Mouse (Mus musculus) heart, embryonic 11.5 days (tissue): ENCODE measurements around the gene Tff2. TPM values are rescaled to one million over a fixed set of nuclear protein-coding genes. Genes with fewer than 3 reads are reported as not detected.

Source experiments
- ATAC-seq: fragments of 200-750 bp; cut with Nextera tagmentation; replicated peaks from 2 replicates; pipeline ENCODE4 v1.8.0; 2017; ENCODE audit warnings: moderate library complexity; ENCODE audit not compliant: insufficient number of reproducible peaks, low FRiP score, low TSS enrichment
- H3K27ac ChIP-seq: fragments of 300-500 bp; sonication (generic); 2 replicates; pipeline ENCODE4 v1.5.1; 2014; ENCODE audit warnings: mild to moderate bottlenecking, low read depth, low read length
- H3K27me3 ChIP-seq: fragments of 300-500 bp; sonication (generic); 2 replicates; pipeline ENCODE4 v1.6.1; 2014; ENCODE audit warnings: mild to moderate bottlenecking, low read length, mixed read lengths; ENCODE audit not compliant: control insufficient read depth, insufficient read depth
- H3K36me3 ChIP-seq: fragments of 300-500 bp; sonication (generic); 2 replicates; pipeline ENCODE4 v1.6.1; 2014; ENCODE audit warnings: mild to moderate bottlenecking, low read length, moderate library complexity, mixed read lengths; ENCODE audit not compliant: control insufficient read depth, insufficient read depth
- H3K4me1 ChIP-seq: fragments of 300-500 bp; sonication (generic); 2 replicates; pipeline ENCODE4 v1.6.1; 2014; ENCODE audit warnings: low read length; ENCODE audit not compliant: control insufficient read depth, insufficient read depth
- H3K4me2 ChIP-seq: fragments of 300-500 bp; sonication (generic); 2 replicates; pipeline ENCODE4 v1.6.1; 2014; ENCODE audit warnings: mild to moderate bottlenecking, moderate library complexity
- H3K4me3 ChIP-seq: fragments of 300-500 bp; sonication (generic); 2 replicates; pipeline ENCODE4 v1.5.1; 2014; ENCODE audit warnings: low read depth, low read length
- H3K9ac ChIP-seq: fragments of 300-500 bp; sonication (generic); 2 replicates; pipeline ENCODE4 v1.6.1; 2014; ENCODE audit warnings: mild to moderate bottlenecking, low read depth, low read length, moderate library complexity
- H3K9me3 ChIP-seq: fragments of 300-500 bp; sonication (generic); replicated peaks from 2 replicates; pipeline ENCODE4 v1.6.1; 2016; ENCODE audit warnings: low read length; ENCODE audit not compliant: control insufficient read depth
- WGBS: fragments of 180-500 bp; shearing (Covaris S2); extraction: QIAGEN DNeasy Blood & Tissue Kit; methylation state at CpG from one replicate; pipeline ENCODE4 v1.1.7; 2014; ENCODE audit not compliant: insufficient replicate concordance; 5-methylcytosine and 5-hydroxymethylcytosine counted together
- polyA plus RNA-seq: library from polyadenylated mRNA; unstranded; fragments of >200 nt; fragmentation: Nextera tagmentation; extraction: Ambion mirVana; gene quantifications from 2 replicates; pipeline ENCODE4 v1.2.1, GENCODE M21; 2014

The Tff2 gene
- polyA plus RNA-seq = not detected in 2 replicates

- no peak within 1 kb of the TSS for H3K9ac ChIP-seq
- H3K9me3 ChIP-seq = no peaks in the 10 kb centered on the region
- no peaks in the 10 kb centered on the region for H3K36me3 ChIP-seq
- no peak within 1 kb of the TSS for H3K4me3 ChIP-seq
- H3K27ac ChIP-seq = no peak within 1 kb of the TSS
- WGBS = 63% methylated on average over 15 of the region's 15 CpGs
- no peak within 1 kb of the TSS for H3K4me2 ChIP-seq
- ATAC-seq = no peak
- no peaks in the 10 kb centered on the region for H3K27me3 ChIP-seq
- no peaks in the 10 kb centered on the region for H3K4me1 ChIP-seq
Observed at GRCm38 (mm10) chr17:31144040-31145037, at the start of gene Tff2. TSS of gene Tff2 (minus strand) at chr17:31144282.

GRCm38 (mm10) chr17:31193360-31193759 lies 49.3 kb upstream of the Tff2 start:
- no peak for ATAC-seq
- Histone ChIP-seq H3K36me3 (no peaks in the 10 kb centered on the region), H3K27ac (no peak overlapping the region), H3K9ac (no peak overlapping the region), H3K9me3 (no peaks in the 10 kb centered on the region), H3K4me1 (no peaks in the 10 kb centered on the region), H3K4me2 (no peak overlapping the region), H3K27me3 (peaks cover 3% of the 10 kb centered on the region; the same call in 1 of the 2 replicates), H3K4me3 (no peak overlapping the region)
- WGBS = 79% methylated on average over 9 of the region's 9 CpGs

- Histone ChIP-seq H3K9ac (no peak overlapping the region), H3K9me3 (no peaks in the 10 kb centered on the region), H3K4me3 (no peak overlapping the region), H3K36me3 (no peaks in the 10 kb centered on the region), H3K27me3 (peaks cover 3% of the 10 kb centered on the region; the same call in 1 of the 2 replicates), H3K4me1 (no peaks in the 10 kb centered on the region), H3K27ac (no peak overlapping the region), H3K4me2 (no peak overlapping the region)
- WGBS = 60% methylated on average over 2 of the region's 2 CpGs
- no peak for ATAC-seq
Observed at GRCm38 (mm10) chr17:31192663-31193062, 48.6 kb upstream of the Tff2 start.

GRCm38 (mm10) chr17:31191825-31192224 lies 47.7 kb upstream of the Tff2 start:
- Histone ChIP-seq H3K36me3 (no peaks in the 10 kb centered on the region), H3K4me2 (no peak overlapping the region), H3K27me3 (peaks cover 3% of the 10 kb centered on the region; the same call in 1 of the 2 replicates), H3K4me1 (no peaks in the 10 kb centered on the region), H3K9me3 (no peaks in the 10 kb centered on the region), H3K4me3 (no peak overlapping the region), H3K27ac (no peak overlapping the region), H3K9ac (no peak overlapping the region)
- no peak for ATAC-seq
- WGBS = 80% methylated on average over 8 of the region's 8 CpGs

GRCm38 (mm10) chr17:31187370-31187769 lies 43.3 kb upstream of the Tff2 start:
- H3K27ac ChIP-seq = no peak overlapping the region
- H3K9ac ChIP-seq = no peak overlapping the region
- H3K27me3 ChIP-seq = peaks cover 3% of the 10 kb centered on the region; the same call in 1 of the 2 replicates
- H3K4me3 ChIP-seq = no peak overlapping the region
- no peaks in the 10 kb centered on the region for H3K9me3 ChIP-seq
- H3K4me1 ChIP-seq = no peaks in the 10 kb centered on the region
- no peak overlapping the region for H3K4me2 ChIP-seq
- no peak for ATAC-seq
- 19% methylated on average over 4 of the region's 4 CpGs for WGBS
- H3K36me3 ChIP-seq = no peaks in the 10 kb centered on the region

- Histone ChIP-seq H3K9me3 (no peaks in the 10 kb centered on the region), H3K4me3 (no peak overlapping the region)
- 70% methylated on average over 12 of the region's 12 CpGs for WGBS
Observed at GRCm38 (mm10) chr17:31184269-31184990, 40.3 kb upstream of the Tff2 start.

GRCm38 (mm10) chr17:31183180-31183974 lies 39.3 kb upstream of the Tff2 start:
- no peak overlapping the region for H3K4me3 ChIP-seq
- no peak overlapping the region for H3K4me2 ChIP-seq
- no peak for ATAC-seq
- H3K9ac ChIP-seq = no peak overlapping the region
- H3K4me1 ChIP-seq = no peaks in the 10 kb centered on the region
- no peaks in the 10 kb centered on the region for H3K36me3 ChIP-seq
- no peak overlapping the region for H3K27ac ChIP-seq
- WGBS = 69% methylated on average over 12 of the region's 12 CpGs
- H3K9me3 ChIP-seq = no peaks in the 10 kb centered on the region
- H3K27me3 ChIP-seq = 0 out of 2 replicates have a peak, but pooled peaks cover 4% of the 10 kb centered on the region

More at GRCm38 (mm10) chr17:31184269-31184990, 40.3 kb upstream of the Tff2 start:
- H3K36me3 ChIP-seq = no peaks in the 10 kb centered on the region
- no peak overlapping the region for H3K27ac ChIP-seq
- no peaks in the 10 kb centered on the region for H3K4me1 ChIP-seq
- H3K27me3 ChIP-seq = 0 out of 2 replicates have a peak, but pooled peaks cover 4% of the 10 kb centered on the region
- H3K4me2 ChIP-seq = no peak overlapping the region
- ATAC-seq = no peak
- no peak overlapping the region for H3K9ac ChIP-seq

- no peak for ATAC-seq
- Histone ChIP-seq H3K4me2 (no peak overlapping the region), H3K27me3 (0 out of 2 replicates have a peak, but pooled peaks cover 4% of the 10 kb centered on the region), H3K4me3 (no peak overlapping the region), H3K27ac (no peak overlapping the region), H3K9me3 (no peaks in the 10 kb centered on the region), H3K36me3 (no peaks in the 10 kb centered on the region), H3K4me1 (no peaks in the 10 kb centered on the region), H3K9ac (no peak overlapping the region)
- WGBS = 83% methylated on average over 4 of the region's 4 CpGs
Observed at GRCm38 (mm10) chr17:31181490-31181889, 37.4 kb upstream of the Tff2 start.
